Mouse (Mus musculus) midbrain, postnatal 0 days (tissue): ENCODE data around the gene 1700001F09Rik. TPM values are rescaled to one million over a fixed set of nuclear protein-coding genes. Genes with fewer than 3 reads are reported as not detected.
"Not testable (repeated sequence)": the region's sequence is repeated elsewhere in the genome, so short reads cannot be mapped to it uniquely, and the experiment has no call there.

Source experiments
- ATAC-seq: fragments of 200-750 bp; cut with Nextera tagmentation; 2 replicates; pipeline ENCODE4 v1.8.0; 2017; ENCODE audit warnings: moderate number of reproducible peaks, mild to moderate bottlenecking, moderate TSS enrichment, moderate library complexity; ENCODE audit not compliant: low FRiP score
- DNase-seq: peaks from one replicate; pipeline ENCODE4 v3.0.0-alpha.2; 2015; ENCODE audit warnings: low spot score
- H3K27ac ChIP-seq: fragments of 300-500 bp; sonication (generic); 2 replicates; pipeline ENCODE4 v1.5.1; 2014; ENCODE audit warnings: low read depth, mild to moderate bottlenecking, low read length, mixed read lengths
- H3K27me3 ChIP-seq: fragments of 300-500 bp; sonication (generic); 2 replicates; pipeline ENCODE4 v1.6.1; 2014; ENCODE audit warnings: low read length, control low read depth, mixed read lengths; ENCODE audit not compliant: insufficient read depth
- H3K36me3 ChIP-seq: fragments of 300-500 bp; sonication (generic); 2 replicates; pipeline ENCODE4 v1.6.1; 2014; ENCODE audit warnings: low read length, control low read depth, mixed read lengths; ENCODE audit not compliant: insufficient read depth
- H3K4me1 ChIP-seq: fragments of 300-500 bp; sonication (generic); 2 replicates; pipeline ENCODE4 v1.6.1; 2014; ENCODE audit warnings: mild to moderate bottlenecking, control low read depth, antibody characterized with exemption, low read length, mixed read lengths; ENCODE audit not compliant: insufficient read depth
- H3K4me2 ChIP-seq: fragments of 300-500 bp; sonication (generic); 2 replicates; pipeline ENCODE4 v1.6.1; 2014; ENCODE audit warnings: low read depth, mild to moderate bottlenecking, low read length, mixed read lengths; ENCODE audit not compliant: poor library complexity, severe bottlenecking
- H3K4me3 ChIP-seq: fragments of 300-500 bp; sonication (generic); 2 replicates; pipeline ENCODE4 v1.5.1; 2014; ENCODE audit warnings: low read depth, mild to moderate bottlenecking, low read length, moderate library complexity
- H3K9ac ChIP-seq: fragments of 300-500 bp; sonication (generic); replicated peaks from 2 replicates; pipeline ENCODE4 v1.6.1; 2014; ENCODE audit warnings: mild to moderate bottlenecking, low read length, moderate library complexity, mixed read lengths; ENCODE audit not compliant: poor library complexity, severe bottlenecking
- H3K9me3 ChIP-seq: fragments of 300-500 bp; sonication (generic); 2 replicates; pipeline ENCODE4 v1.6.1; 2016; ENCODE audit warnings: low read length, control low read depth
- WGBS: fragments of 180-500 bp; shearing (Covaris S2); extraction: QIAGEN DNeasy Blood & Tissue Kit; methylation state at CpG from one replicate; pipeline ENCODE4 v1.1.7; 2014; 5-methylcytosine and 5-hydroxymethylcytosine counted together
- polyA plus RNA-seq: library from polyadenylated mRNA; unstranded; fragments of >200 nt; fragmentation: Nextera tagmentation; extraction: Ambion mirVana; gene quantifications from 2 replicates; pipeline ENCODE4 v1.2.1, GENCODE M21; 2015
- total RNA-seq: library from RNA; depleted of rRNA; stranded (reverse); fragments of >200 nt; gene quantifications from 2 replicates; pipeline ENCODE4 v1.2.3, GENCODE M21; 2014; rRNA removed

Gene 1700001F09Rik
- total RNA-seq: not detected in 2 replicates
- polyA plus RNA-seq: 0.30 TPM in 1 of 2 replicates, not detected in the other

DNA sequence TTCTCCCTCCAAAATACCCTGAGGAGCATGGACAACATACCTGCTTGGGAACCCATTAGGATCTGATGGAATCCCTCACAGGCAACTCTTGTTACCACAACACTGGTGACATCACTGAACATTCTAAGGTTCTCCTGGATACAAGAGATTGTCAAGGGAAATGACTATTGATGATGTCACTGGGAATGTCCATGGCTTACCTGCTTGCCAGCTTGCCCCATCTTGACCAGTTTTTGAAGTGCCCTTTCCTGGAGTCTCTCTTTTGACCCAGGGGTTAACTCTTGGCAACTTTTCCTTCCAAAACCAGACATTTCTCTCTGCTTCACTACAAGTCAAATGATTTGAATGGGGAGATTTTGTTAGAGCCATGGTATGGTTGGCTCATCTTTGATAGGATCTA is at the start of gene 1700001F09Rik:
1700001F09Rik (minus strand) TSS at position 101 of the 400 bp plus-strand sequence.
- H3K9ac ChIP-seq, H3K27ac ChIP-seq, H3K4me1 ChIP-seq, H3K36me3 ChIP-seq, H3K9me3 ChIP-seq, DNase-seq, H3K27me3 ChIP-seq, ATAC-seq, H3K4me3 ChIP-seq, H3K4me2 ChIP-seq: not testable (repeated sequence)

DNA sequence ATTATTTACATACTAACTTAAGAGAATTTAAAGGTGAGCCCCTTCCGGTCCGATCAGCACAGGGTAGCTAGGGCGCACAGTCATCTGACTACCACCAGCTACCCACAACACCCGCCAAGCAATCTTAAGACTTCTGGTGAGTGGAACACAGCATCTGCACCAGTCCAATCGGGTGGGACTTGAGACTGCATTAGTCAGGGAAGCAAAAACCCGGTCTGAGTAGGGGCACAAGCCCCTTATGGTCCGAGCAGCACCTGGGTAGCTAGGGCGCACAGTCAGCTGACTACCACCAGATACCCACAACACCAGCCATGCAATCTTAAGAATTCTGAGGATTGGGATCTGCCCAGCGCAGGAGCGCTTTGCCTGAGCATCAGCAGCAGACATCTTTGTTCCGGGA is 14.1 kb upstream of the 1700001F09Rik start:
- WGBS: 84% methylated on average over 11 of the region's 11 CpGs
- H3K9ac ChIP-seq: not testable (repeated sequence)

DNA sequence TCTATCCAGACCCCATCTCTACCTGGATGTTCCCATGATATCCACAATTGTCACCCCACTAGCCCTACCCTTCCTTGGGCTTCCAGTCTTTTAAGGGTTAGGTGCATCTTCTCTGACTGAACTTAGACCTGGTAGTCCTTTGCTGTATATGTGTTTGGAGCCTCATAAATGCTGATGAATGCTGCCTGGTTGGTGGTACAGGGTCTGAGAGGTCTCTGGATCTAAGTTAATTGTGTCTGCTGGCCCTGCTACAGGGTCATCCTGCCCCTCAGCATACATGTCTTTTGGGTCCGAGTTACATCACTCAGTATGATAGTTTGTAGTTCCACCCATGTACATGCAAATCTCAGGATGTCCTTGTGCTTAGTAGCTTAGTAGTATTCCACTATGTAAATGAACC is 11.6 kb upstream of the 1700001F09Rik start:
- not testable (repeated sequence) for H3K27me3 ChIP-seq, H3K36me3 ChIP-seq, H3K4me2 ChIP-seq, H3K4me1 ChIP-seq, H3K9me3 ChIP-seq, H3K9ac ChIP-seq, ATAC-seq, H3K4me3 ChIP-seq, DNase-seq, H3K27ac ChIP-seq
- WGBS: 72% methylated on average over 1 of the region's 1 CpGs

More for the DNA sequence above, 14.1 kb upstream of the 1700001F09Rik start:
- not testable (repeated sequence) for H3K4me1 ChIP-seq, H3K27me3 ChIP-seq, DNase-seq, H3K4me3 ChIP-seq, H3K4me2 ChIP-seq, H3K36me3 ChIP-seq, H3K27ac ChIP-seq, ATAC-seq, H3K9me3 ChIP-seq

DNA sequence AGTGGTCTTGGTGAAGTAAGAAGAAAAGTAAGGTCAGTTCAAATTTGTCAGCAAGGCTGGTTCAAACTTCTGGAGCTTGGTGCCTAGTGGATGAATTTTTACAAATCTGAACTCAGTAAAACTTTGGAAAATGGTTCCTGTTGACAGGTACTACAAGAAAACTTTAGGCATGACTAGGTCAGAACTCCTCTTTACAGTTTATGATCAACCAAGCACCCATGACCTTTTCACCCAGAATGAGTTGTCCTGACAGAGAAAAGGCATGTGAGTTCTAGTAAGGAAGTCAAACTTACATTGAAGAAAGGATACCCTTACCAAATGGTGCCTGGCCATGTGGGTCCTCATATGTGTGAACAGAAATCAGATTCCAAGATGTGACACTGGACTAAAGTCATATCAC is 9.9 kb upstream of the 1700001F09Rik start:
- H3K4me3 ChIP-seq, H3K27me3 ChIP-seq, H3K9me3 ChIP-seq, H3K4me2 ChIP-seq, H3K27ac ChIP-seq, ATAC-seq, H3K9ac ChIP-seq, DNase-seq, H3K36me3 ChIP-seq, H3K4me1 ChIP-seq: not testable (repeated sequence)

DNA sequence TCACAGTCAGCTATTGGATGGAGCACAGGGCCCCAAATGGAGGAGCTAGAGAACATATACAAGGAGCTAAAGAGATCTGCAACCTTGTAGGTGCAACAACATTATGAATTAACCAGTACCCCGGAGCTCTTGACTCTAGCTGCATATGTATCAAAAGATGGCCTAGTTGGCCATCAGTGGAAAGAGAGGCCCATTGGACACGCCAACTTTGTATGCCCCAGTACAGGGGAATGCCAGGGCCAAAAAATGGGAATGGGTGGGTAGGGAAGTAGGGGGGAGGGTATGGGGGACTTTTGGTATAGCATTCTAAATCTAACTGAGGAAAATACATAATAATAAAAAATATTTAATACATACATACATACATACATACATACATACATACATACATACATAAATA is 5.3 kb upstream of the 1700001F09Rik start:
- 78% methylated on average over 2 of the region's 2 CpGs for WGBS
- H3K9ac ChIP-seq, DNase-seq, H3K4me1 ChIP-seq, H3K9me3 ChIP-seq, H3K4me2 ChIP-seq, ATAC-seq, H3K4me3 ChIP-seq, H3K27ac ChIP-seq, H3K27me3 ChIP-seq, H3K36me3 ChIP-seq: not testable (repeated sequence)

DNA sequence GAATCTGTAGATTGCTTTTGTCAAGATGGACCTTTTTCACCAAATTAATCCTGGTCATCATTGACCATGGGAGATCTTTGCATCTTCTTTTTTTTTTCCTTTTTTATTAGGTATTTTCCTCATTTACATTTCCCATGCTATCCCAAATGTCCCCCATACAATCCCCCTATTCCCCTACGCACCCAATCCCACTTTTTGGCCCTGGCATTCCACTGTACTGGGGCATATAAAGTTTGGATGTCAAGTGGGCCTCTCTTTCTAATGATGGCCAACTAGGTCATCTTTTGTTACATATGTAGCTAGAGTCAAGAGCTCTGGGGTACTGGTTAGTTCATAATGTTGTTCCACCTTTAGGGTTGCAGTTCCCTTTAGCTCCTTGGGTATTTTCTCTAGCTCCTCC is 10.0 kb downstream of the 1700001F09Rik start:
- WGBS: 56% methylated on average over 1 of the region's 1 CpGs
- not testable (repeated sequence) for H3K27ac ChIP-seq, H3K36me3 ChIP-seq, H3K4me1 ChIP-seq, H3K9ac ChIP-seq, H3K27me3 ChIP-seq, ATAC-seq, DNase-seq, H3K4me2 ChIP-seq, H3K9me3 ChIP-seq, H3K4me3 ChIP-seq

DNA sequence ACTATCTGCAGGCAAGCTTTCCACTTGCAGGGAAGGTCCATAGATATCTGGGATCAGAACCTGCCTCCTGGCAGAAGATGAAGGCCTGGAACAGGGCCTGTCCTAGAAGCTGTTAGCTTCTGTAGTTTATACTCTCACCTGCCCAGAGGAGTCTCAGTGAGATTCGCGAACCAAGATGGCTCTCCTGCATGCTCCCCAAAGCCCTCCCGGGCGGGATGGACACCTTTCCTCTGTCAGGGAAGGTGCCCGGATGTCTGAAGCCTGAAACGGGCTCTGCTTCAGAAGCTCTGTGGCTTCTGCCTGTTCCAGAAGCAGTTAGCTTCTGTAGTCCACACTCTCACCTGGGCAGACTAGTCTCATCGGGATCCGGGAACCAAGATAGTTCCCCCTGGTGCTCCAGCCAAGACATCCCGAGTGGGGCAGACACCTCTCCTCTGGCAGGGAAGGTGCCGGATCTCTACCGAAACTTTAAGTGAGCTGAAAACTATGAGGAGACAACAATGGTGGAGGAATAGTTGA is 16.2 kb downstream of the 1700001F09Rik start:
- H3K4me2 ChIP-seq, DNase-seq, H3K9me3 ChIP-seq, ATAC-seq, H3K27ac ChIP-seq, H3K4me3 ChIP-seq, H3K4me1 ChIP-seq, H3K27me3 ChIP-seq, H3K9ac ChIP-seq, H3K36me3 ChIP-seq: not testable (repeated sequence)
- WGBS: 93% methylated on average over 9 of the region's 11 CpGs

DNA sequence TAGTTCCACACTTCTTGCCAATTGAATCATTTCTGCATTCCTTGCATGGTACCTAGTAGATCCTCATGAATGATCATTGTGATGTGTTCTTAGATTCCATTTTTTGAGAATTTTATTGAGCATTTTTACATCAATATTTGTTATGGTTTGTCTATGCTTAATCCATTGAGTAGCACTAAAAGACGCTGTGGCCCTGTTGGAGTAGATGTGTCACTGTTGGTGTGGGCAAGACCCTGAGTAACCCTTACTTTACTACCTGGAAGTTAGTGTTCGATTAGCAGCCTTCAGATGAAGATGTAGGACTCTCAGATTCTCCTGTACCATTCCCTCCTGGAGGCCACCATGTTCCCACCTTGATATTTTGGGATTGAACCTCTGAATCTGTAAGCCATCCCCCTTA is 19.0 kb downstream of the 1700001F09Rik start:
- ATAC-seq, H3K36me3 ChIP-seq, H3K4me1 ChIP-seq, H3K9me3 ChIP-seq, H3K27me3 ChIP-seq, H3K4me3 ChIP-seq, H3K27ac ChIP-seq, H3K4me2 ChIP-seq, H3K9ac ChIP-seq, DNase-seq: not testable (repeated sequence)
- WGBS: 70% methylated on average over 2 of the region's 2 CpGs

DNA sequence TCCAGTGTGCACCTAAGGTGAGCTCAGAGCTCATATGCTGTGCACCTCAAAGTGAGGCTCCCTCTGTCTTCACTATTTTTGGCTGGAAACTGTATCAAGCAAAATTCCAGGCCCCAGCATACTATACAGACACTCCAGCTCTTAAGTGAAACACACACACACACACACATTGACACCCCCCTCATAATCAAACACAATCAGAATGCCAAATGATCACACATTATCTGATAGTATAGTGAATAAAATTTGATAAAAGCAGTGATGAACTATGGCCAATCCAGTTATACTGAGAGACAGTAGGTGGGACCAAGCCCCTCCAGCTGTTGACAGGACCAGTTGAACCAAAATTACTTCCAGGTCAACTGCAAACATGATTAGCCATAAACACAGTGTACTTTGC is 28.1 kb downstream of the 1700001F09Rik start:
- not testable (repeated sequence) for H3K4me2 ChIP-seq, H3K9ac ChIP-seq, H3K4me3 ChIP-seq, H3K36me3 ChIP-seq, H3K27me3 ChIP-seq, H3K4me1 ChIP-seq, ATAC-seq, DNase-seq, H3K27ac ChIP-seq, H3K9me3 ChIP-seq
